Mouse (Mus musculus): Measurements from ENCODE around the gene Cgref1.

DNA sequence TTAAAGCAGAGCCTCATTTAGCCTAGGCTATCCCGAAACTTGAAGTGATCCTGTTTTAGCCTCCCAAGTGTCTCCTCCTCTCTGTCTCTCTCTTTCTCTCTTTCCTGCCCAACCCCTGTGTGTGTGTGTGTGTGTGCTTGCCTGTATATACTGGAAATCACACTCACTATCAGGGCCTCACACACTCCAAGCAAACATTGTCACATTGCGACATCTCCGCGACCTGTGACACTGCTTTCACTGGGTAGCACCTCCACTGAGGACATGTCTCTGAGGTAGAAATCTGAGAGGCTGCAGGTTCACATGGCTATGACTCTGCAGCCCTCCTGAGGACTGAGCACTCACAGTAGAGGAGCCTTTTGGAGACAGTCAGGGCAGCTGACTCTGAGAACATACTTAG is 20.8 kb upstream of the Cgref1 start:
- TF ChIP-seq CTCF (IDR thresholded peaks at IDR 0.05; ENCODE audit: control insufficient read depth, insufficient read depth, insufficient read length) (no peak), MYOG (IDR thresholded peaks at IDR 0.05; ENCODE audit: control insufficient read depth, extremely low read depth, insufficient read length) (no peak), USF1 (IDR thresholded peaks at IDR 0.05; ENCODE audit: low read depth) (no peak), MAX (IDR thresholded peaks at IDR 0.05) (no peak), CEBPB (IDR thresholded peaks at IDR 0.05; ENCODE audit: low read depth) (no peak), FOSL1 (IDR thresholded peaks at IDR 0.05; ENCODE audit: insufficient read depth, low read length, poor library complexity, severe bottlenecking) (no peak), MYOD1 (IDR thresholded peaks at IDR 0.05; ENCODE audit: control insufficient read depth, insufficient read length, low read depth) (no peak)

All from C2C12 (cell line).